Mouse (Mus musculus): ENCODE data around the gene Gm20532.

Gene Gm20532

GRCm38 (mm10) chr2:26611896-26612295 is 25.5 kb downstream of the Gm20532 start:
- Histone ChIP-seq H3K27me3 (ENCODE audit: control insufficient read depth, insufficient read depth, low read length, poor library complexity, severe bottlenecking) (no peaks in the 10 kb centered on the region), H3K36me3 (ENCODE audit: control insufficient read depth, insufficient read depth, low read length, poor library complexity, severe bottlenecking) (no peaks in the 10 kb centered on the region)
- DNase-seq (ENCODE audit: low read depth, low spot score), result no peak

- no peaks in the 10 kb centered on the region for H3K27me3 ChIP-seq (ENCODE audit: control insufficient read depth, insufficient read depth, low read length, poor library complexity, severe bottlenecking)
- DNase-seq (ENCODE audit: low read depth, low spot score), result no peak
- no peaks in the 10 kb centered on the region for H3K36me3 ChIP-seq (ENCODE audit: control insufficient read depth, insufficient read depth, low read length, poor library complexity, severe bottlenecking)
Observed at GRCm38 (mm10) chr2:26614903-26615302, 28.5 kb downstream of the Gm20532 start.

DNA sequence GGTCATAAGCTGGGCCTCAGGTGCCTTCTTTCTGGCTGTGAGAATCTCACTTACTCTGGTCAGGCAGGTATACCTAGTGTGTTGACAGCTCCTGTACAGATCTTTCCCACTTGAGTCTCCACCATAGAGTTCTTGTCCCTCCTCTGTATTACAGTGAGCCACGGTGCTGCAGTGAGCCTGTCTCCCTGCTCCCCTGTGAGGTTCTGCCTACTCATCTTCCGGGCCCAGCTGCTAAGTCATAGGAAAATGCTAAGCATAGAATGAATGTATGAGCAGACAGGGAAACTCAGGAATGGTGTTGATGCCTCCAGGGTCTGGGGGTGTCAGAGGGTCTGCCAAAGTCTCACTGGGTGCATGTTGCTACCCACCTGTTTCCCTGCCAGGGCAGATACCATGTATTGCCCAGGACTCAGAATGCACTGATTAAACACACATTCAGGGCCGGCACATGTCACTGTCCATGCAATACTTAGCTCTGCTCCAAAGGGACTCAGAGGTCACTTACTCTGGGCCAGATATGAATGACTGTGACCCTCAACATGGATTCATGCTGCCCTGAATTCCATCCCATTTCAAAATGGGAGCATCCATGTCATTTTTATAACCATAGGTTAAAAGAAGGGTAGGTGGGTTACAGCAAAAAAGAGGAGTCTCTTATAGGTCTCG is 29.2 kb downstream of the Gm20532 start:
- no peak for DNase-seq (ENCODE audit: low read depth, low spot score)
- H3K27me3 ChIP-seq (ENCODE audit: control insufficient read depth, insufficient read depth, low read length, poor library complexity, severe bottlenecking), result no peaks in the 10 kb centered on the region
- H3K36me3 ChIP-seq (ENCODE audit: control insufficient read depth, insufficient read depth, low read length, poor library complexity, severe bottlenecking), result no peaks in the 10 kb centered on the region

GRCm38 (mm10) chr2:26617331-26617730 is 30.9 kb downstream of the Gm20532 start:
- DNase-seq (ENCODE audit: low read depth, low spot score), result no peak
- no peaks in the 10 kb centered on the region for H3K36me3 ChIP-seq (ENCODE audit: control insufficient read depth, insufficient read depth, low read length, poor library complexity, severe bottlenecking)
- H3K27me3 ChIP-seq (ENCODE audit: control insufficient read depth, insufficient read depth, low read length, poor library complexity, severe bottlenecking), result no peaks in the 10 kb centered on the region

- H3K36me3 ChIP-seq (ENCODE audit: control insufficient read depth, insufficient read depth, low read length, poor library complexity, severe bottlenecking), result no peaks in the 10 kb centered on the region
- no peaks in the 10 kb centered on the region for H3K27me3 ChIP-seq (ENCODE audit: control insufficient read depth, insufficient read depth, low read length, poor library complexity, severe bottlenecking)
- DNase-seq (ENCODE audit: low read depth, low spot score), result no peak
Observed at GRCm38 (mm10) chr2:26617928-26618327, 31.5 kb downstream of the Gm20532 start.

GRCm38 (mm10) chr2:26621246-26621645 is 34.8 kb downstream of the Gm20532 start:
- Histone ChIP-seq H3K36me3 (ENCODE audit: control insufficient read depth, insufficient read depth, low read length, poor library complexity, severe bottlenecking) (no peaks in the 10 kb centered on the region), H3K27me3 (ENCODE audit: control insufficient read depth, insufficient read depth, low read length, poor library complexity, severe bottlenecking) (no peaks in the 10 kb centered on the region)
- no peak for DNase-seq (ENCODE audit: low read depth, low spot score)

DNA sequence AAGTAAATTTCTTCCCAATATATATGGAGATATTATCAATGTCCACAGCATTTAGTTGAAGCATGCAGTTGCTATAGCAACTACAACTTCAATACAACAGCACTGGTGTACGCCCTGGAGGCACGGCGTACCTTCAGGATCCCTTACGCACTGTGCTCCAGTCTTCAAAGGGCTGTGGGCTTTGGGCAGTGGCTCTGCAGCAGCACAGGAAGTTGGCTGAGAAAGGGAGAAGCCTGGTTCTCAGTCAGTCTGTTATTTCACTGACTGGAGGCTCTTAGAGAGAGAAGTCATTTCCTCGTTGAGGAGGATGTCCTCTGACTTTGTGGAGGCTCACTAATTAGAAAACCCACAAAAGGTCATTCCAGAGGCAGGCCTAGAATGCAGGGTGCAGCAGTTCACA is 36.5 kb downstream of the Gm20532 start:
- Histone ChIP-seq H3K27me3 (ENCODE audit: control insufficient read depth, insufficient read depth, low read length, poor library complexity, severe bottlenecking) (no peaks in the 10 kb centered on the region), H3K36me3 (ENCODE audit: control insufficient read depth, insufficient read depth, low read length, poor library complexity, severe bottlenecking) (no peaks in the 10 kb centered on the region)
- DNase-seq (ENCODE audit: low read depth, low spot score), result no peak

- Histone ChIP-seq H3K27me3 (ENCODE audit: control insufficient read depth, insufficient read depth, low read length, poor library complexity, severe bottlenecking) (no peaks in the 10 kb centered on the region), H3K36me3 (ENCODE audit: control insufficient read depth, insufficient read depth, low read length, poor library complexity, severe bottlenecking) (no peaks in the 10 kb centered on the region)
- DNase-seq (ENCODE audit: low read depth, low spot score), result no peak
Observed at GRCm38 (mm10) chr2:26625419-26625818, 39.0 kb downstream of the Gm20532 start.

- Histone ChIP-seq H3K36me3 (ENCODE audit: control insufficient read depth, insufficient read depth, low read length, poor library complexity, severe bottlenecking) (no peaks in the 10 kb centered on the region), H3K27me3 (ENCODE audit: control insufficient read depth, insufficient read depth, low read length, poor library complexity, severe bottlenecking) (no peaks in the 10 kb centered on the region)
- no peak for DNase-seq (ENCODE audit: low read depth, low spot score)
Observed at GRCm38 (mm10) chr2:26626081-26626480, 39.6 kb downstream of the Gm20532 start.

DNA sequence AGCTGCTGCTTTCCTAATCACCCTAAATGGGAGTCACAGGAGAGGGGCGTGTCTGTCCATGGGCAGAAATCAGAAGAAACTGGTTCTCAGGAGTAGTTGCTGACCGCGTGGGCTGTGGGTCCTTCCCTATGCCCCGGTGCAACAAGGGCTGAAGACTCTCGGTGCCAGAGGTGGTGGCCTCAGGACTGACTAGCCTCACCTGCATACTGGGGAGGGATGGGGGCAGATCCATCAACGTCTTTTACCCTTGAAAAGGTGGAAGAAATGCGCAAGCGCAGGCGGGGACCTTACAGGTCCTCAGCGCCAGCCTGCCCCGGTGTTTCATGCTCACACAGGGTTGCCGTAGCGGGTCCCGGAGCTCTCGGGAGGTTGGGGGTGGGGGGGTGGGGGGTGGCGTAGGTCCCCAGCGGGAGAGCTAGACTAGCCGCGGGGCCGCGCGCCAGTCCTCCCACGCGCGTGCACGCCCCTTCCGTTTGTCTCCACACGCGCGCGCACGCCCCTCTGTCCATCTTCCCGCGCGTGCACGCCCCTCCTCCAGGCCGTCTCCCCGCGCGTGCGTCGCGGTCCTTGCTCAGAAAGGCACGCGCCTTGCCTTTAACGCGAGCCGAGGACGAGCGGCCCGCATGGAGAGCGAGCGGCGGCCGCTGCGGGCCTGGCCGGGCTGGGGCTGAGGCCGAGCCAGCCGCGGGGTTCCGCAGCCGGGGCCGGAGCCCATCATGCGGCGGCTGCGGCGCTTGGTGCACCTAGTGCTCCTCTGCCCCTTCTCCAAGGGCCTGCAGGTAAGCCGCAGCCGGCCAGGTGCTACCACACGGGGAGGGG is 41.7 kb downstream of the Gm20532 start, which contains the start of gene Fam69b:
Gene Fam69b (plus strand): TSS at position 537 of the 819 bp plus-strand sequence.
- DNase-seq (ENCODE audit: low read depth, low spot score), result peak; percentile 40
- no peaks in the 10 kb centered on the region for H3K36me3 ChIP-seq (ENCODE audit: control insufficient read depth, insufficient read depth, low read length, poor library complexity, severe bottlenecking)

DNA sequence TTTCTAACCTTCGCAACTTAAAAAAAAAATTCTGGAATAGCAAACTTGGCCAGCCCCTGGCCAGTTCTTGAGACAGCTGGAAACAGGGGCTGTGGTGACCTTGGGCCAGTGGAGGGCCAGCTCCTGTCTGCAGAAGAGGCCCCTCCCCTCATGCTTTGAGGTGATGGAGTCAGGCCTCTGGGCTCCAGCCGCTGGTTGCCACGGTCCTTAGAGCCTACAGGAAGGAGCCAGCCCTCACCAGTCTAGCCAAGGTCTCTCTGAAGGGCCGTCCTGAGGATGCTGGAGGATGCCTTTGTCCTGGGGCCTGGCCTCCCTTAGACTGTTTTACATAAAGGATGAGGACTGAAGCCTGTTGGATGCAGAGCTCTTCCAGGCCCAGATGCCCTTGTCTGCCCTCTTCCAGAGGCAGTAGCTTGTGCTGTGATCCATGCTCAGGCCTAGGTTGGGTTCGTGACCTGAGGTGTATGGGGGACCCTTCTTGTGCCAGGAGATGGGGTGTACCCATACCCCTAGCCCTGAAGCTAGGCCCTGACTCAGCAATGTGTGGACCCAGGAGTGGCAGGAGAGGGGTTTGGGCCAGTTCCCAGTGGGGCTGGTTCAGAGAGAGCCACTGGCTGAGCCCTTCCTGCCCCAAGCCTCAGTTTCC is 42.5 kb downstream of the Gm20532 start:
- Histone ChIP-seq H3K36me3 (ENCODE audit: control insufficient read depth, insufficient read depth, low read length, poor library complexity, severe bottlenecking) (no peaks in the 10 kb centered on the region), H3K27me3 (ENCODE audit: control insufficient read depth, insufficient read depth, low read length, poor library complexity, severe bottlenecking) (no peaks in the 10 kb centered on the region)
- no peak for DNase-seq (ENCODE audit: low read depth, low spot score)

More for the DNA sequence above, 41.7 kb downstream of the Gm20532 start, which contains the start of gene Fam69b:
- no peaks in the 10 kb centered on the region for H3K27me3 ChIP-seq (ENCODE audit: control insufficient read depth, insufficient read depth, low read length, poor library complexity, severe bottlenecking)

DNA sequence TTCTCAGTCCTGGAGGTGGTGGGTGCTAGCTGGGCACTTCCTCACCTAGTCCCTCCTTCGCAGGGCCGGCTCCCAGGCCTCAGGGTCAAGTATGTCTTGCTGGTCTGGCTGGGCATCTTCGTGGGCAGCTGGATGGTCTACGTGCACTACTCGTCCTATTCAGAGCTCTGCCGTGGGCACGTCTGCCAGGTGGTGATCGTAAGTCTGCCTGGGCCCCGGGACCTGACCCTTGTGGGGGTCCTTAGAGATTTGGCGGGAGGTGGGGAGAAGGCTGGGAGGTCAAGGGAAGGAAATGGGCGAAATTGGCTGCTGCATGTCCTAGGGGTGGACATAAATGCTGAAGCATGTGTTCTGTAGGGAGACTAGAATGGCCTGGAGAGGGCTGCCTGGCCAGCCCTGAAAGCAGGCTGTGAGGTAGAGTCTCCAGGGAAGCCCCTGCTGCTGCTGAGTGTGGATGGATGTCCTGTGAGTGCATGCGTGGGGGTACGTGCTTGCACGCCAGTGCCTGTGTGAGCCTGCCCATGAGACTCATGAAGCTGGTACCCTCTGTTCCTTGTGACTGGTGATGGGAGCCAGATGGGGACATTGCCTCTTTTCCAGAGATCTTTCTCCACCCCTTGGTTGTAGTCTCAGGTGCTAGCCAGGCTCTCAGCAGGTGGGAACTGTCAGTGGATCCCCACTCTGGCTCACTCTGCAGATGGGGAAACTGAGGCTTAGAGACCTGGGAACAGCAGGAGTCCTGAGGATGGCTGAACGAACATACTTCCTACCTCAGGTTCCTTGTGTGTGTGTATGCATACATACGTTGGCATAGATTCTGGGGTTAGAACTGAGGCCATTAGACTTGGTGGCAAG is 46.3 kb downstream of the Gm20532 start:
- no peaks in the 10 kb centered on the region for H3K27me3 ChIP-seq (ENCODE audit: control insufficient read depth, insufficient read depth, low read length, poor library complexity, severe bottlenecking)
- no peak for DNase-seq (ENCODE audit: low read depth, low spot score)
- H3K36me3 ChIP-seq (ENCODE audit: control insufficient read depth, insufficient read depth, low read length, poor library complexity, severe bottlenecking), result no peaks in the 10 kb centered on the region; the same call in 1 of the 2 replicates

GRCm38 (mm10) chr2:26633953-26634530 is 47.6 kb downstream of the Gm20532 start:
- DNase-seq (ENCODE audit: low read depth, low spot score), result no peak
- H3K27me3 ChIP-seq (ENCODE audit: control insufficient read depth, insufficient read depth, low read length, poor library complexity, severe bottlenecking), result no peaks in the 10 kb centered on the region
- no peaks in the 10 kb centered on the region; the same call in 1 of the 2 replicates for H3K36me3 ChIP-seq (ENCODE audit: control insufficient read depth, insufficient read depth, low read length, poor library complexity, severe bottlenecking)

All from splenic B cell, adult 2 months (primary cell).